Mouse (Mus musculus): ENCODE data around the gene Chchd6. TPM values are rescaled to one million over a fixed set of nuclear protein-coding genes. Genes with fewer than 3 reads are reported as not detected.

Gene Chchd6
- total RNA-seq, 2 experiments from 2014 or later: 14.7 to 15.5 TPM

DNA sequence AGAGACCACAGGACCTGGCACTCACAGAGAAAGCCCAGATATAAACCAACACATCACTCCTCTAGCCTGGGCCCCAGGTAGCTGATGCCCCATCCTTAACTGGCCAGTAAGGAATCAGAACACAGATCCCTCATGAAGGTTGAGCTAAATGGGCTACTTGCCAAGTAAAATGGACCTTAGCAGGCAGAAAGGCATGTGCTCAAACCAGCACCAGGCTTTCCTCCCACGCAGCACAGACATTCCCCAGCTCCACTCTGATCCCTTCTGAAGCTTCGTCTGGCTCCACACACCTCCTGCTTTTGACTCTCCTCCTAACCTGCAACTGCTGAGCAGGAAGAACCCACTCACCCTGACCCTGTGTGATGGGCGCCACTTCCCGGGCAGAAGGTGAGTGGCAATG, 253.5 kb downstream of the Chchd6 start:
- DNase-seq: no peak
- intact Hi-C loops (cut with DNase I): no loop called here

DNA sequence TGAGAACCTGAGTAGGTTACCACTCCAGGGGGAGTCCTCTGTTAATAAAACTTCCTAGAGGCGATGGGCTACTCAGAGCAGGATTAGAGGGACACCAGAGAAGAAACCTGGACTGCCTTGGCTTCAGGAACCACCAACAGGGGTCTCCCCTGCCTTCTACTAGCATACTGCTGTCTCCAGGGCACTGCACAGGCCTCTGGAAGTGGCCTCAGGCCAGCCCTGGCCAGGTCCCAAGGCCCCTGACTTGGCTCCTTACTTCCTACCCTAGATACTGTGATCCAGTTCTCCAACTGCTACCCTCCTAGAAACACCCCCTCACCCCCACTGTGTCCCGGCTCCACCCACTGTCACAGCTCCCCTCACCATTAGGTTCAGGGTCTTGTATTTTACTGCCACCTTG, 256.0 kb downstream of the Chchd6 start:
- intact Hi-C loops (cut with DNase I): loop anchor here (1.0 to 5.0 kb wide), 4 partner anchors 21 to 293 kb away; no protein-coding TSS in a partner anchor
- DNase-seq: peak; percentile 89 to 92

DNA sequence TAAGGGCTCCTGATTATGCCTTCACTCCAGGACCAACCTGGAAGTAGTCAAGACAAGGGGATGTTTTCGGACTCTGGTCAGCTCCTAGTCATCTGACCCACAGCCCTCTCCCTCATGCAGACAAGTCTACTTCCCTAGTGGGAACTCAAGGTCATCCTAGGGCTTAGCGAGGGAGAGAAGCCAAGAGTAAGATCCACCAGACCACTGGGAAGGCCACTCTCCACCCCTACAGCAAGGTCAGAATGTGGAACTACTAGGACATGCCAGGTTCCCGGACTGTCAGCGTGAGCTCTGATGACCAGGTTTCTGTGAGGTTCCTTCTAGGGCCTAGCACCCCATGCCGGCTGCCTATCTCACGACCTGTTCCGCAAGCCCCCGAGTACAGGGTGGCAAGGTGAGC, 256.7 kb downstream of the Chchd6 start:
- intact Hi-C loops (cut with DNase I): loop anchor here (1.0 to 5.0 kb wide), 4 partner anchors 22 to 294 kb away; no protein-coding TSS in a partner anchor
- DNase-seq: no peak

GRCm38 (mm10) chr6:89337574-89337973, 257.9 kb downstream of the Chchd6 start:
- intact Hi-C loops (cut with DNase I): loop anchor here (5.0 kb wide), 1 partner anchor 95 kb away; no protein-coding TSS in a partner anchor

GRCm38 (mm10) chr6:89333964-89334702, 261.3 kb downstream of the Chchd6 start:
- no peak for DNase-seq
- intact Hi-C loops (cut with DNase I): no loop called here

More at GRCm38 (mm10) chr6:89337574-89337973, 257.9 kb downstream of the Chchd6 start:
- no peak for DNase-seq

Other genes with a start within 250 kb of the Chchd6 start
- 10 to 100 TPM; 39.3 to 48.5 TPM for gene Plxna1, start 233.0 kb downstream of the Chchd6 start, total RNA-seq (2021)
- 10 to 100 TPM; 26.1 to 27.1 TPM for gene Txnrd3, start 48.3 kb upstream of the Chchd6 start, total RNA-seq (2021)
- gene Vmn1r40, start 111.9 kb upstream of the Chchd6 start, total RNA-seq (2021): not detected
- not detected for gene Vmn1r41, start 145.1 kb upstream of the Chchd6 start, total RNA-seq (2021)